Mouse (Mus musculus) hindbrain, embryonic 11.5 days (tissue): ENCODE results near the gene Frmpd4. TPM values are rescaled to one million over a fixed set of nuclear protein-coding genes. Genes with fewer than 3 reads are reported as not detected.

Experiments
- ATAC-seq: fragments of 200-750 bp; cut with Nextera tagmentation; 2 replicates; pipeline ENCODE4 v1.8.0; 2017; ENCODE audit warnings: mild to moderate bottlenecking, moderate TSS enrichment, moderate library complexity; ENCODE audit not compliant: low FRiP score
- DNase-seq: peaks from one replicate; pipeline ENCODE4 v3.0.0-alpha.2; 2015; ENCODE audit warnings: low spot score
- H3K27ac ChIP-seq: fragments of 300-500 bp; sonication (generic); 2 replicates; pipeline ENCODE4 v1.5.1; 2014; ENCODE audit warnings: mild to moderate bottlenecking, low read depth, low read length
- H3K27me3 ChIP-seq: fragments of 300-500 bp; sonication (generic); 2 replicates; pipeline ENCODE4 v1.6.1; 2014; ENCODE audit warnings: mild to moderate bottlenecking, low read length, moderate library complexity, mixed read lengths; ENCODE audit not compliant: control insufficient read depth, insufficient read depth
- H3K36me3 ChIP-seq: fragments of 300-500 bp; sonication (generic); 2 replicates; pipeline ENCODE4 v1.6.1; 2014; ENCODE audit warnings: mild to moderate bottlenecking, low read length, moderate library complexity, mixed read lengths; ENCODE audit not compliant: control insufficient read depth, insufficient read depth
- H3K4me1 ChIP-seq: fragments of 300-500 bp; sonication (generic); replicated peaks from 2 replicates; pipeline ENCODE4 v1.6.1; 2014; ENCODE audit warnings: low read length, mixed read lengths; ENCODE audit not compliant: control insufficient read depth, insufficient read depth
- H3K4me2 ChIP-seq: fragments of 300-500 bp; sonication (generic); replicated peaks from 2 replicates; pipeline ENCODE4 v1.6.1; 2014; ENCODE audit warnings: mild to moderate bottlenecking, low read depth, low read length
- H3K4me3 ChIP-seq: fragments of 300-500 bp; sonication (generic); 2 replicates; pipeline ENCODE4 v1.5.1; 2014; ENCODE audit warnings: low read depth, low read length
- H3K9ac ChIP-seq: fragments of 300-500 bp; sonication (generic); 2 replicates; pipeline ENCODE4 v1.6.1; 2014; ENCODE audit warnings: low read depth, low read length
- H3K9me3 ChIP-seq: fragments of 300-500 bp; sonication (generic); 2 replicates; pipeline ENCODE4 v1.6.1; 2016; ENCODE audit warnings: low read length; ENCODE audit not compliant: control insufficient read depth
- WGBS: fragments of 180-500 bp; shearing (Covaris S2); extraction: QIAGEN DNeasy Blood & Tissue Kit; methylation state at CpG from one replicate; pipeline ENCODE4 v1.1.7; 2014; 5-methylcytosine and 5-hydroxymethylcytosine counted together
- polyA plus RNA-seq: library from polyadenylated mRNA; unstranded; fragments of >200 nt; fragmentation: Nextera tagmentation; extraction: Ambion mirVana; gene quantifications from 2 replicates; pipeline ENCODE4 v1.2.1, GENCODE M21; 2014

Gene Frmpd4
- polyA plus RNA-seq, result 0.18 and 0.26 TPM in 2 replicates

DNA sequence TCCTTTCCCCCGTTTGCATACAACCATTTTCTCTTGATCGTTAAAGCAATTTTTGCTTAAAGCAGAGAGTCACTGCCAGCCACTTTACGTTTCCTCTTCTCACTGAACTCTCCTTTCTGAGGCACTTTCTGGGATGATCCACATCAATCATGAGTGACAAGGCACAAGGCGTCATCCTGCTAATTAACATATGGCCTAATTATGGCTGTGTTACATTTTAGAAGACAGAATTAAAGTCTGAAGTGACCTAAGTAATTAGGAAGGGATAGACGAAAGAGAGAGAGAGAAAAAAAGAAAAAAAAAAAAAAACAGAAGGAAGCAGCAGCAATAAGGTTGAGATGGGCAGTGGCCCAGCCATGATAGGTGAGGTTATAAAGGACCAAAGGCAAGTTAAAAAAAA lies at the start of gene Frmpd4:
Frmpd4 (minus strand) TSS at position 101 of the 400 bp plus-strand sequence.
- no peaks in the 10 kb centered on the region for H3K9me3 ChIP-seq
- WGBS, result 80% methylated on average over 5 of the region's 5 CpGs
- no peak within 1 kb of the TSS for H3K9ac ChIP-seq
- ATAC-seq (no peak), DNase-seq (no peak)
- no peak within 1 kb of the TSS for H3K27ac ChIP-seq
- H3K4me1 ChIP-seq, result no peaks in the 10 kb centered on the region
- H3K4me3 ChIP-seq, result no peak within 1 kb of the TSS
- H3K4me2 ChIP-seq, result no peak within 1 kb of the TSS
- H3K36me3 ChIP-seq, result no peaks in the 10 kb centered on the region
- peaks cover 2% of the 10 kb centered on the region; the same call in 1 of the 2 replicates for H3K27me3 ChIP-seq

DNA sequence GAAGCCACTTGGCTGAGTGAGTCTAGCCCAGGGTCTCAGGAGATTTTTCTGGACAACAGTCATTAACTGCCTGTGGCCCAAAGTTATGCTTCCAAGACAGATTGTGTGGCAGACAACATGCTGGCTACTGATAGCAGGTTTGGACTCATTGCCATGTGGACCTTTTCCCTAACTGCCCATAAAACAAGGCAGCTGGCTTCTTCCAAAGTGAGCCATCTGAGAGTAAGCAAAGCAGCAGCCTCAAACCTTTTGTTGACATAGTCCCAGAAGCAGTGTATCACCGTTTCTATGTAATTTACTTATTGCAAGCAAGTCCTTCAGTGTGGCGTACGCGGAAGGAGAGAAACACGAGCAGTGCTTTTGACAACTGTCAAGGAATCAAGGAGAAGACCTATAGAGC lies 18.2 kb upstream of the Frmpd4 start:
- no peak for DNase-seq
- H3K4me3 ChIP-seq, result no peak overlapping the region
- no peaks in the 10 kb centered on the region for H3K9me3 ChIP-seq
- H3K9ac ChIP-seq, result no peak overlapping the region
- H3K27ac ChIP-seq, result no peak overlapping the region
- WGBS, result 81% methylated on average over 5 of the region's 5 CpGs
- H3K36me3 ChIP-seq, result no peaks in the 10 kb centered on the region
- H3K27me3 ChIP-seq, result no peaks in the 10 kb centered on the region; the same call in 1 of the 2 replicates
- no peak for ATAC-seq
- no peak overlapping the region for H3K4me2 ChIP-seq
- H3K4me1 ChIP-seq, result no peaks in the 10 kb centered on the region

DNA sequence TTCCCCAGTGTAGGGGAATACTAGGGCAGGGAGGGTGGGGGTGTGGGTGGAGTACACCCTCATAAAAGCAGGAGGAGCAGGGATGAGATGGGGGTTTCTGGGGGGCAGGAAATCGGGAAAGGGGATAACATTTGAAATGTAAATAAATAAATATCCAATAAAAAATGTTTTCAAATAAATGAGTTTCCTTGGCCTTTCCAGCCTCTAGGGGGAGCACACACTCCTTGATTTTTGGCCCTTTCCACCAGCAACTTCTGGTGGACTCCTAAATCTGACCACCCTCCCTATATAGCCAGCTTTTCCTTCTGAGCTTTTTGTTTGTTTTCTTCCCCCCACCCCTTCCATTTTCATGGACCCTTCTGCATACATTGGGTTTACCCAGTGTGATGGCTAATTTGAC lies 7.3 kb upstream of the Frmpd4 start:
- Histone ChIP-seq H3K27ac (no peak overlapping the region), H3K4me3 (no peak overlapping the region), H3K4me1 (no peaks in the 10 kb centered on the region), H3K4me2 (no peak overlapping the region), H3K27me3 (no peaks in the 10 kb centered on the region), H3K36me3 (no peaks in the 10 kb centered on the region), H3K9ac (no peak overlapping the region), H3K9me3 (no peaks in the 10 kb centered on the region)
- DNase-seq (no peak), ATAC-seq (no peak)
- 50% methylated on average over 1 of the region's 1 CpGs for WGBS

DNA sequence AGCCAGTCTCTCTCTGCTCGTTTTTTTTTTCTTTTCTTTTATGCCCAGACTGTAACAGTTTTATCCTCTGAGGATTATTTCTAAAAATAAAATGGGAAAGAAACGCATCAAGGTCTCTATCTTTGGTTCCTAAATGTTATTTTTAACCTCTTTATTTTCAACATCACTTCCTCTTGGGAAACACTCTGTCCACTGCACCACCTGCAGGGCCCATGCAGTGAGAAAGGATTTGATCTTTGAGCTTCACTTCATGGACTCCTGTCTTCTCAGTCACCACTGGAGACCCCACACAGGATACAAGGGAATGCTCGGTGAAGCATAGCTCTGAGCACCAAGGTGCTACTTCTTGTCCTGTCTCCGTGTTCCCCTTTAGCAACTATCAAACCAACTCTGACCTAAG lies 5.2 kb downstream of the Frmpd4 start:
- no peak overlapping the region for H3K27ac ChIP-seq
- ATAC-seq (no peak), DNase-seq (no peak)
- WGBS, result 73% methylated on average over 4 of the region's 4 CpGs
- H3K9ac ChIP-seq, result no peak overlapping the region
- no peak overlapping the region for H3K4me2 ChIP-seq
- no peak overlapping the region for H3K4me3 ChIP-seq
- H3K9me3 ChIP-seq, result no peaks in the 10 kb centered on the region
- H3K27me3 ChIP-seq, result peaks cover 2% of the 10 kb centered on the region; the same call in 1 of the 2 replicates
- H3K4me1 ChIP-seq, result no peaks in the 10 kb centered on the region
- H3K36me3 ChIP-seq, result no peaks in the 10 kb centered on the region

DNA sequence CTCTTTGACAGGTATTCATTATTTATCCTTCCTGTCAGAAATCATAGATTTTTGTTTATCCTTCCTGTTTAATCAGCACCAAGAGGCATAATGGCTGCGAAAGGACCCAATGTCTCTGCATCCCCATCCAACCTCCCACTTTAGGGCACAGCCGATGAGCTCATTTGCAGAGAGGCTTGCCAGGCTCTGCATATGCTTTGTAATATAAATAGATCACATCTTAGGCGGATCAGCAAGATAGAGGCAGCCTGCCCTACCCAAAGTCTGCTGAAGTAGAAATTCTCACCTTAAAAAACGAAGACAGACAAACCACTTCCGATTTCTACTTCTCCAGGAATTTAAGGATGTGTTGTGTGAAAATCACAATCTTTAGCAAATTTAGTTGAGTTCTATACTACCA lies 7.8 kb downstream of the Frmpd4 start:
- H3K9me3 ChIP-seq, result no peaks in the 10 kb centered on the region

DNA sequence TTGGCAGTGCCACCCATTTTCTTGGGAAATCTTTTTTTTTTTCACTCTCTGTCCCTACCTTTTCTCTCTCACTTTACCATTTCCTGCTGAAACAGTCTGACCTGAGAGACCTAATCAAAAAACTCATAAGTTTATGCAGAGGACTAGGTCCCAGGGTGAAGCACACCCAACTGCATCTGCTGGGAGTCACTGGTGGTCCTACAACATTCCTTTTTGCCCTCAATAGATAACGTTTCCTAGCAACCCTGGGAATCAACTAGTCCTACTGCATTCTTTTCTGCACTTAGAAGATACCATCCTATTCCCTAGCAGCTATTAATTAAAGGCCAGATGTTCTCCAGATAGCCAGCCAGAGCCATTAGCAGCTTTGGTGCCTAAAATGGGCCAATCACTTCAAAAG lies 71.8 kb downstream of the Frmpd4 start:
- Histone ChIP-seq H3K4me2 (no peak overlapping the region), H3K27ac (no peak overlapping the region), H3K27me3 (no peaks in the 10 kb centered on the region), H3K4me3 (no peak overlapping the region), H3K36me3 (no peaks in the 10 kb centered on the region), H3K4me1 (no peaks in the 10 kb centered on the region), H3K9me3 (no peaks in the 10 kb centered on the region), H3K9ac (no peak overlapping the region)
- no peak for DNase-seq
- 65% methylated on average over 1 of the region's 1 CpGs for WGBS
- no peak for ATAC-seq

More for the DNA sequence above, 7.8 kb downstream of the Frmpd4 start:
- Histone ChIP-seq H3K27ac (no peak overlapping the region), H3K36me3 (no peaks in the 10 kb centered on the region), H3K4me1 (no peaks in the 10 kb centered on the region), H3K9ac (no peak overlapping the region), H3K27me3 (no peaks in the 10 kb centered on the region; the same call in 1 of the 2 replicates), H3K4me3 (no peak overlapping the region), H3K4me2 (no peak overlapping the region)
- whole genome bisulfite sequencing, result 84% methylated on average over 5 of the region's 5 CpGs
- DNase-seq (no peak), ATAC-seq (no peak)

DNA sequence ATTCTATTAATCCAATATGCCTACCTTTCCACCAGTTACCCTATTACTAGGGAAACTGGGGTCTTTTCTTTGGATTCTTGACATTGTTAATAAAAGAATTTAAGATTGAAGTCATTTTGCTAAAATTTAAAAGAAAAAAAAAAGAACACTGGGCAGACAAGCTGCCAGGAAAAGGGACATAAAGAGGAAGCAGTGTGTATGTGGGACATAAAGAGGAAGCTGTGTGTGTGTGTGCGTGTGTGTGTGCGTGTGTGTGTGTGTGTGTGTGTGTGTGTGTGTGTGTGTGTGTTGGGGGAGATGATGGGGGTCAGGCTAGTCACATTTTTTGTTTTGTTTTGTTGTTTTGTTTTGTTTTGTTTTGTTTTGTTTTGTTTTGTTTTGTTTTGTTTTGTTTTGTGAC lies 121.8 kb downstream of the Frmpd4 start:
- no peak overlapping the region for H3K27ac ChIP-seq
- H3K9ac ChIP-seq, result no peak overlapping the region
- H3K4me1 ChIP-seq, result no peaks in the 10 kb centered on the region
- H3K36me3 ChIP-seq, result no peaks in the 10 kb centered on the region
- DNase-seq (no peak), ATAC-seq (no peak)
- H3K9me3 ChIP-seq, result no peaks in the 10 kb centered on the region
- no peak overlapping the region for H3K4me3 ChIP-seq
- 100% methylated on average over 1 of the region's 2 CpGs for WGBS
- H3K4me2 ChIP-seq, result no peak overlapping the region
- H3K27me3 ChIP-seq, result no peaks in the 10 kb centered on the region; the same call in 1 of the 2 replicates

DNA sequence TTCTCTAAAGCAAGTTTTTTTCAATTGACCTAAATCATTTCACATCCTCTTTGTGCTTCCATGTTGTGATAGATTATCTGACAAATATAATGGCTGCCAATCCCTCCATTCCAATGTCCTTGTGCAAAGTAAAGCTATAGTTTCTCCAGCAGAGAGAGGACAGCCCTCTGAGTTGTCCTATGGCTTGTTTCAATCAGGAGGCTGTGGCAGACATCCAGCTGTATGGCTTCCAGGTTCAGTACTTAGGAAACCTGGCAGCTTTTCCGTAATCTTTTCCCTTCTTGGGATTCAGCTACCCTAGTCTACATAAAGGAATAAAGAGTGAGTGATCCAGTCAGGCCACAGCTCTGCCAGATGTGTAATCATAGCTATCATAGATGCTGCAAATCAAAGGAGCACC lies 145.8 kb downstream of the Frmpd4 start:
- Histone ChIP-seq H3K27ac (no peak overlapping the region), H3K9me3 (no peaks in the 10 kb centered on the region), H3K36me3 (no peaks in the 10 kb centered on the region), H3K4me1 (no peaks in the 10 kb centered on the region), H3K27me3 (no peaks in the 10 kb centered on the region), H3K9ac (no peak overlapping the region), H3K4me3 (no peak overlapping the region), H3K4me2 (no peak overlapping the region)
- WGBS, result 89% methylated on average over 1 of the region's 1 CpGs
- DNase-seq (no peak), ATAC-seq (no peak)

DNA sequence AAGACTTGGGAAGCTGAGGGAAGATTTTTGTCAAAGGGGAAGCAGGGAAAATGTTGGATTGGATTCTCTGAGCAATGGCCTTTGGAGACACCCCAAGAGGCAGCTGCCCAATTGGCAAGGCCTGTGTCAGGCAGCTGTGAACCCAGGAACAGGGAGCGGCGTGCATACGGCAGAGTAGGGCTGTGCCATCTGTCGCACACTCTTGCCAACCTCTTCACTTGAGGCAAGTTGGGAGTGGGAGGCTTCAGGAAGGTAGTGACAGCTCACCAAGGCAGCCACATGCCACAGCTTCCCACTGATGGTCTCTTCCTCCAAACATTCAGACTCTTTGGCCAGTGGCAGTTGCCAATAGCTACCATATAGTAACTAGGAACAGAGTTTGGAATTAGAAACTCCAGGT lies 147.2 kb downstream of the Frmpd4 start:
- DNase-seq, result no peak
- H3K4me3 ChIP-seq, result no peak overlapping the region
- H3K4me1 ChIP-seq, result no peaks in the 10 kb centered on the region
- no peak for ATAC-seq
- no peaks in the 10 kb centered on the region for H3K36me3 ChIP-seq
- H3K27me3 ChIP-seq, result no peaks in the 10 kb centered on the region; the same call in 1 of the 2 replicates
- H3K27ac ChIP-seq, result no peak overlapping the region
- H3K9ac ChIP-seq, result no peak overlapping the region
- H3K4me2 ChIP-seq, result no peak overlapping the region
- WGBS, result 95% methylated on average over 4 of the region's 4 CpGs
- H3K9me3 ChIP-seq, result no peaks in the 10 kb centered on the region
